Mouse (Mus musculus) c-Kit-positive CD71-negative TER-119-negative erythroid progenitor cells, embryonic 14.5 days (primary cell): ENCODE data around the gene Glcci1.

Experiments
- DNase-seq: peaks from one replicate; pipeline ENCODE4 v3.0.0-alpha.2; 2013; ENCODE audit warnings: low read depth

The Glcci1 gene

DNA sequence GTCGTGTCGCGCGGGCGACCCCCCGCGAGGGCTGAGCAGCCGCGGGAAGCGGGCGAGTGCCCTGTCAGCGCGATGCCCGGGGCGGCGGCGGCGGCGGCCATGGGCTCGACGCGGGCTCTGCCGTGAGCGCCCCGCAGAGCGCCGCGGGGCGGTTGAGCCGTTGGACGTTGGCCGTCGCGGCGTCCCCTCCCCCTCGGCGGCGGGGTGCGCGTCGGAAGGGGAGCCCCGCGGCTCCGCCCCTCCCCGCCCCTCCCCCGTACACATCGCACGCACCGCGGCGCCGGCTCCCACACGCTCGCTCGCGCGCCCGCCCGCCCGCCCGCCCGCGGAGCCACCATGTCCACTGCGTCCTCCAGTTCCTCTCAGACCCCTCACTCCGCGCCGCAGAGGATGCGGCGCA is at the start of gene Glcci1:
Glcci1 (plus strand) TSS at position 50 of the 400 bp plus-strand sequence.
- DNase-seq = no peak

DNA sequence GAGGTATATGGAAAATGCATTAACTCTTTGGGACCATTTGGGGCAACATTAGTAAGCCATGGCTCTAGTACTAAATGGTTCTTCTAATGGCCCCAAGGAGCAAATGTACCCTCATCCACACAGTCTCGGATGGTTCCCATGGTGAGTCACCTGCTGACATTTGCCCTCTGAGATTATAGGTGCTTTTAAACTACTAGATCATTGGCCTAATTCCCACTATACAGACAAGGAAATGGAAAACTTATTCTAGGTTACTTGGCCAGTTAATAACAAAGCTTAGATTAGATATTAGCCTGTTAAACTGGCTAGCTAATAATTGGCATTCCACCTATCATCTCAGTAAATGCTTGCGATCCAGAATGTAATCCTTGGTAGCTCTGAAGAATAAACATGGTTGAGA is 47.0 kb upstream of the Glcci1 start:
- no peak for DNase-seq

DNA sequence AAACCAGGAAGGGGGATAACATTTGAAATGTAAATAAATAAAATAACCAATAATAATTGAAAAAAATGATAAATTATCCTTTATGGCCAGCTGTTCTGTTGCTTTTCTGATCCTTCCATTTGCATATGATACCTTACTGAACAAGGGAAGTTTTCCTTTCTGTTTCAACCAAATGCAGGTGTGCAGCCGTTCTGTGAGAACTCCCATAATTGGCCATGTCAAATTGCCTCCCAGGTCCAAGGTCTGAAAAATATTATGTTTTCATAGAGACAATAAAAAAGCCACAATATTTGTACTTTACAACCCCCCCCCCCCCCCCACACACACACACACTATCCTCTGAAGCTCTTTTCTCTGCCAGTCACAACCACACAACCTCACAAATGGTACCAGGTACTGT is 44.0 kb upstream of the Glcci1 start:
- DNase-seq = no peak

DNA sequence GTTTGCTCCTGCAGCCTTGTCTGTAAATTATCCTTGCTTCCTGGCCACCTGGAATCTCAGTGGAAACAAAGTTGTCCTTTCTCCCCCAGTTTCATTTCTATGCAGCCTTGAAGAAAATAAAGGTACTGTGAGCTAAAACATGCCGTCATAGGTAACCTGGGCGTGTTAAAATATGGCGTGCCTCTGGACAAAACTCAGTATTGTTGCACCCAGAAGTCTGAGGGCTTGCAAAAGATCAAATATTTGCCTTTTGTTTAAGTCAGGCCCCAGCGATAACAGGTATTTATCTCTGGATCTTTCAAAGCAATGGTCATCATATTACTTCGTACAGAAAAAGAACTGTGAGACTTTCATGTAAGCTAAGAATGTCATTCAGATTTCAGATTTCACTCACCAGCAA is 43.4 kb upstream of the Glcci1 start:
- DNase-seq = no peak

DNA sequence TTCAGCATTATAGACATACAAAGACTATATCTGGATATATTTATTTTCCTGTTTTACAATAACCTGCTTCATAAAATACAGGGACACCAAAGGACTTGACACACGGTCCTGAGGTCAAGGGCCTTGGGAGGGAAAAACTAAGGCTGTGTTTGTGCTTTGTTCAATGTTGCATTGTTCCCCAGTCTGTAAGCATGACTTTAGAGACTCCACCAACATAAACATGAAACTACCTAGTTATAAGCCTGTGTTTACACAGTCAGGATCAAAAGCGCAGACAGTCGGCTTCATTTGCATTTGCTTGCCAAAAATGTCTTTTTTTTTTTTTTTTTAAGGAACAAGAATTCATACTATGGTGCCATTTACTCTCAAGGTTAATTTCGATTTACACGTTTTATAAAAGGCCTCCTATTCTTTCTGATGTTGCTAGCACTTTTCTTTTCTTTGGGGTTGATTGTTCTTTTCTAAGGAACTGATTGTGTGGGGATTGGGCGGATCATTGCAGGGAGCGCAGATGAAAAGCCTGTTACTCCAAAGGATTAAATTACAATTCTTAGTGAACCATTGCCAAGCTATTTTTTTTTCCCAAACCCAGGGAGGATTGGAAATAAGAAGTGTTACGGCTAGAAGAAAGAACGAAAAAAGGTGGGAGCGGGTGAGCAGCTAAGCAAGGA is 41.6 kb upstream of the Glcci1 start:
- DNase-seq = no peak

DNA sequence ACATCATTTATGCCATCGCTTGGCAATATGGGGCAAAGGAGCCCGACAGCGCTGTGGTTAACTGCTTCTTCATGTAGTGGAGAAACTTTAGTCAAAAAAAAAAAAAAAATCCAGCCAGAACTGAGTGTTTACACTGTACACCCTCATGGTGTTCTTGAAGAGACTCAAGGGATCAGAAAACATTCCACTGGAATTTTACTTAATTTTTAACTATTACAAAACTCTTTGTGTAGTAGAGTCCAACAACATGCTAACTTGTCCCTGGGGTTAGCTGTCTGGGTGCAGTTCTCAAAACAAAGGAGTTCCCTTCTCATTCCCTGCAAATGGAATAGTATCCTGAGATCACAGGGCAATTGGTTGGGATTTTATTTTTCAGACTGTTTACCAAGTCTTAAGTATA is 39.5 kb upstream of the Glcci1 start:
- DNase-seq = no peak

DNA sequence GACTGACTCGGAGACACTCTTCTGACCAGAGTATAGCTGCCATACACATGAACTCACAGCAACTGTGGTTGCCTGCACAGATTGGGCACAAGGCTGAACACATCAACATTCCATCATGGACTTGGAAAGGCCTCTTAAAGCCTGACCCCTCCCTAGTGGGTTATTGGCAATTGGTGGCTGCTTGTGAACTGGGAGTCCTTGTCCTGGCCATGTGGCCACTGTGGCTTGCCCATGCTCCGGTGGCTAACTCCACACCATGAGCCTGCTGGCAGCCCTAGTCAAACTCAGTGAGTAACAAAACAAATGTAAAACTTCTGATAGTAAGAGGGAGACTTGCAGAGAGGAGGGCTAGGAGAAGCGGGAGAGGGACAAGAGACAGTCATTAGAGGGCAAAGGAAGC is 37.3 kb upstream of the Glcci1 start:
- DNase-seq = no peak

DNA sequence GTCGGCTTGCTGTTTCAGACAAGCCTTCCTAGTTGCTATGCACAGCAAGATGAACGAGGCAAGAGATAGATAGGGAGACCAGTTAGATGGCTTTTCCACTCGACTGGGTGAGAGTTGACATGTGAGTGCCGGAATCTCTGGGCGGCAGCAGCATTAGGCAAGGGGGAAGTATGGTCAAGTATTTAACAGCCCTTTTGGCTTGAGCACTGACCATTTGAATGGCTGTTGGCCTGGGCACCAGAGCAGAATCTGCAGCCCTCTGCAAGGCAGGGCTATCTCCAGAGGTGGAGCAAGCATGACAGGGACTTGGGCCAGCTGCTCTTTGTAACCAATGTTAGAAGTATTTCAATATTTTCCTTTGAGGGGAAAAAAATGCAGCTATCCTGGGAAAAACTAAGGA is 36.5 kb upstream of the Glcci1 start:
- no peak for DNase-seq

DNA sequence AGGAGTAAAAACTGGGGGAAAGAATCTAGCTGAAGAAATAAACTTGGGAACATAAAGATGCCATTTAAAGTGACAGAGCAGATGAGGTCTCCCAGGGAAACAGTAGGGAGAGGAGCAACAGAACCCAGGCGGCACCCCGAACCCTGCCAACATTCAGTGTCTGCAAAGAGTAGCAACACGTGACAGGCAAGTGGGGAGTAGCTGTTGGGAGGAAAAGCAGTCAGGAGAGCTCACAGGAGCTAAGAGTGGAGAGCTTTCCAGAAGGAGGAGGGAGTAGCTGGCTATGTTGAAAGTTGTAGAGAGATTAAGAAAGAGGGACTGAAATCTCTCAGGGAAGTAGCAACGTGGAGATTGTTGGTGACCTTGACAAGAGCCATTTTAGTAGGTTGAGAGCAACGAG is 35.9 kb upstream of the Glcci1 start:
- no peak for DNase-seq

DNA sequence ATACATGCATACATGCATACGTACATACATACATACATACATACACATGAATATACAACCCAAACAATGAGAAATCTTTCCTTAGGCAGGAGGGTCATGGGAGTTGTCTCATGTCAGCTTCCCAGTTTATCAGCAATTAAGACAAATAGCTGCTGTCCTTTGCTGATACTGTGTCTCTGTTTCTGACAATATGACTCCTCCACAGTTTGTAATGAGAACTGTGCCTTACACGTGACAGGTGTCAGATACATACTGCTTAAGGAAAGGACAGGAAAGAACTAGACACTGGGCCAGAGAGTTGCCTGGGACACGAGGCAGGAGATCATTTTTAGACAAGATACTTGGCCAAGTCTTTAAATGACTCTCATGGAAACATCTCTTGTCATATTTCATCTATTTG is 35.1 kb upstream of the Glcci1 start:
- no peak for DNase-seq

DNA sequence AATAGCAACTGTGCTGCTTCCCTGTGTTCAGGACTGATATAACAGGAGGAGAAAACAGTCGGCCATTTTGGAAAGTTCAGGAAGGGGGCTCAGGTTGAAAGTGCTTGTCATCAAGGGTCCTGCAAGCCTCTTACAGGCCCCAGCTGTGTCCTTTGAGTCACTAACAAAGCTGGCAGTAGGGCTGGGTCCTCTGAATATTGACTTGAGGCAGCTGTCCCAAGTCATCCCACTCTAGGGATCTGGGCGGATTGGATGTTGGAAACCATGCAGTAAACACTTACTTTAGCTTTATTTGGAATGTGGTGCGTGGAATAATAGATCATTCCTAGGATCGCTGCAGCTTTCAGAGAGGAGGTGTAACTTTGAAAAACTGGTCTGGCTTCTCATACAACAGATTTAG is 34.6 kb upstream of the Glcci1 start:
- DNase-seq = no peak

DNA sequence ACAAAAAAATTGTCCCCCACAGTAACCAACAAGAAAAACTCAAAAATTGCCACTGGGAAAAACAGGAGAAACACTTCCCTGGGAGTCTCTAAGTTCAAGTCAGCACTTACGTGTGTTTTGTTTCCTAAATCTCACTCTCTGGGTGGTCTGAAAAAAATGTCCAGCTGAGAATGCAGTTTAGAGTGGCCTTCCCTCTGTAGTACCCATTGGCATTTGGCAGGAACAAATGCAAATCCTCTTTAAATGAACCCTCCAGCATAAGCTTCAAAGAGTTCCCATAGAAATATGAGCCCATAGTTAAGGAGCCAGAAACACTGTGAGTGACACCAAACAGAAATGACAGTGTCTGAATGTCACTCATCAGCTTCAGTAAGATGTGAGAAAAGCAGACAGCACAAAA is 30.2 kb upstream of the Glcci1 start:
- no peak for DNase-seq

DNA sequence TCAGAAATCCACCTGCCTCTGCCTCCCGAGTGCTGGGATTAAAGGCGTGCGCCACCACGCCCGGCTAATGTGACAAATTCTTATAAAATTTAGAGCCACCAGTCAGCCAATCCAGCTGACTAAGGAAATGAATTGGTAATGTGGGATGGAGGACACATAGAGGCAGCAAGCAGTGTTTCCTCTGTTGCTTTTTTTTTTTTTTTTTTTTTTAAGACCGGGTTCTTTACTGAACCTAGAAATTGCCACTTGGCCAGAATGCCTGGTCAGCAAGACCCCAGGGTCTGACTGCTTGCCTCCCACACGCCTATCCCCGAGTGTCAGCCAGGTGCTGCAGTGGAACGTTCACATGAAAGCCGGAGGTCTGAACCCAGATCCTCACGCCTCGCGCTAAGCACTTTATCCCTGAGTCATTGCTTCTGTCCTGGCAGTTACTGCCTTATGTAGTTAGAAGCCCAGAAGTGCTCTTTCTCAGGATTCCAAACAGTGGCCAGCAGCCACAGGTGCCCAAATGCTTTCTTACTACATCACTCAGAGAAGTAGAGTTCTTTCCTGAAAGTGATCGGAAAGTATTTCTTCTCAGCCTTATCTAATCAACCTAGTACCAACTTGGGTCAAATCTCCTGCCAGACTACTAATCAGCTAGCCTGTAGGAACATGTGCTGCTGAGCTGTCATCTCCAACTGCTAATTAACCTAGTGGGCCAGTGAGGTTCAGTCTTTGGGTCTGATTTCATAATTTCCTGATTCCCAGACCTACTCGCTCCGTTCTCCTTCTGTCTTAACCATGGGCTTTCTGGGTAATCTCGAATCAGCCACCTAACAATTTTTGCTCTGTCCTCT is 24.7 kb upstream of the Glcci1 start:
- DNase-seq = no peak

DNA sequence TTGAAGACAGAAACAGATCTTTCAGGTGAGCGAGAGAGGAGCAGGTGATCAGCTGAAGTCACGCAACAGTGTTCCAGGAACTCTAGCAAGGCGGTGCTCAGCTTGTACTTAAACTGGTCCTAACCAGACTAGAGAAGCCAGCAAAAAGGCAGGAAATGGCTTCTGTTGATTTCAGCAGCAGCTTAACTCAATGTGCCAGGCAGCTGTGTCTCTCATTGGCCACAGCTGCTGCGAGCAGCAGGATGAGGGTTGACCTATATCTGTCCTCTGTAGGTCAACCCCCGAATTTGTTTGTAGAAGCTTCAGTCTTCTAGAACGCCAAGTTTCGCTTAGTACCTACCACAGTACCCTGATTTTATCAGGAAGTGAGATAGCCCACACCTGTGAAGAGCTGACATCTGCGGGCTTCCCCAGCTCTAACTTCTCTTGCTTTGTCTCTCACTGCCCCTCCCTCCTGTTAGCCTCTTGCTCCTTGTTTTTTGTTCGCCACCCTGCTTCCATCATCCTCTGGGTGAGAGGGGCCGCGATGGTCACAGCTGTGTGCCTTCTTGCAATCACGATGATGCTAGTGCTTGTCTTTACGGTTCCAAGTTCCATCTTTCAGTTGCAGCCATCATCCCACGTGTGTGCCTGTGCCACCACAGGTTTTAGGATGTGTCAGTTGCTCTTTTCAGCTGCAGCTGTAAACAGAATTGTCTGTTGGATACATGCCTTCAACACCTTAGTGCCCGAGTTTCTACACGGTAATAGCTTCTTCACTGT is 23.8 kb upstream of the Glcci1 start:
- no peak for DNase-seq

DNA sequence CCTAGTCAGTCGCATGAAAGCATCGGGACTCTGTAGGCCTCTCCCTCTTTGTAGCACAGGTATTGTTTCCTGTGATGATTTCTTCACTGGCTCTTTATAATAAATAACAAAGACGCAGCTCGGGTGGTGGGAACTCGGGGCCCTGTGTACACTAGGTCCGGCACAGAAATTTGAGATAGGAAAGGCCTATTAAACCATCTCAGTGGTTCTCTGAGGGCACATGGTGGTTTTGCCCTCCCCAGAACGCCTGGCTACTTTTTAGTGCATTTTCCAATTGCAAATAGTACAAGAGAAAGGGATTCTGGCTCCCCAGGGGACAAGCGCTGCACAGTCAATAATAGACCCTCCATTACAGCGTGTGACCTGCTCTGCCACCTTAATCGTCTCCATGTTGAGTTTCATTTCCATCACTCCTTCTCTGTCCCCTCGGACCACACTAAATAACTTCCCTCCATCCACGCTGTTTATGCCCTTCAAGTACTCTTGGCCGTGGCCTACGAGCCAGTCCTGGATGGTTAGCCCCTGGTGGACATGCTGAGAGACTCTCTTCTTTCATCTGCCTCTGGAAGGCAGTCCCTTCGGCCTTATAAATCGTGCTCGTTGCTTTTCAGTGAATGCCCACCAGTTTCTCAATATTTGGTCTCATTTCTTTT is 22.9 kb upstream of the Glcci1 start:
- DNase-seq = no peak

DNA sequence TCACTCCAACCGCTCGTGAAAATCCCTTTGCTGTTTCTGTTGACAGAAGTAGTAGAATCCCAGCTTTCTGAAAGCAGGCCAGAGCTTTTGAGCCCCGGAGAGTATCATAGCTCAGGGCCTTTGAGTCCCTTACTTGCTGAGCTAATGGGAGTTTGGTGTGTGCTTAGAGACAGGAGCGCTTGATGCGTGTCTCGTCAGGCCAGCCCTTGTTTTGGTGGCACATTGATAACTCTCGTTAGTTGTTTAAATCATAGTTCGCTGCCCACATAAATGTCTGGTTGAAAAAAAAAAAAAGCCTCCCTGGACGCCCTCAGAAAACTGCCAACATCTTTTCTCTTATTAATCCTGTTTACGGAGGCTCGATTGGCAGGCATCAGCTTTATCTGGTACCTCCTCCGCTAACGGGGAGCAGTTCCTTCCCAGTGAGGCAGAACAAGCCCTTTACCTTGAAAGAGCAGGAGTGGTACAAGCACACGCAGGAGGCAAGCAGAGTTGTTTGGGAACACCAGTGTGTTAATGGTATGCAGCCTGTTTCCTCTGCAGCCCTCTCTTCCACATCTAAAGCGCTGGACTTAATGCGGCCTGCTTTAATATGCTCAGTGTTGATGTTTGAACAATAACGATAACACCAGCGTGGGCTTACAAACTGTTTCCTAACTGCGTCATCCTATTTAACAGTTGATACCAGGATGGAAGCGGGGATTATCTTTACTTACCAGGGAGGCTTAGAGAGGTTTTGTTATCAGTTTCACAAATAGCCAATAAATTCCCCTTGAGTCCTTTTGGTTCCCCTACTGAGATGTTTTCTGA is 22.2 kb upstream of the Glcci1 start:
- DNase-seq = no peak

DNA sequence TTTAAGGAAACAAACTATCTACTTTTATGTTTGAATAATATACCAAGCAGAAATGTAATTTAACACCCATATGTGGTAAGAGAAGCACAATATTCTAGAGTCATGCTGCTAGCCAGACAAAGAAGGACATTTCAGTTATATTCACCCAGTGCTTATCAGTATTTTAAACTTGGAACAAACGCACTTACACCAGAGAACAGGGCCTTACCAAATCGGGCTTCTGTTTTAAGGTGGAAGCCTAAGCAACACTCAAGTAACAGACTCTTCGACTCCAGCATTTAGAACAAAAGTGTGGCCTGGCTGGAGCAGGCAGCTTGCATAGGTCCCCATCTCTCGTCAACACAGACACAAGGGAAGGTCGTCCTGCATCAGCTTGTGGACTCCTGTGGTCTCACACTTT is 21.2 kb upstream of the Glcci1 start:
- DNase-seq = no peak

DNA sequence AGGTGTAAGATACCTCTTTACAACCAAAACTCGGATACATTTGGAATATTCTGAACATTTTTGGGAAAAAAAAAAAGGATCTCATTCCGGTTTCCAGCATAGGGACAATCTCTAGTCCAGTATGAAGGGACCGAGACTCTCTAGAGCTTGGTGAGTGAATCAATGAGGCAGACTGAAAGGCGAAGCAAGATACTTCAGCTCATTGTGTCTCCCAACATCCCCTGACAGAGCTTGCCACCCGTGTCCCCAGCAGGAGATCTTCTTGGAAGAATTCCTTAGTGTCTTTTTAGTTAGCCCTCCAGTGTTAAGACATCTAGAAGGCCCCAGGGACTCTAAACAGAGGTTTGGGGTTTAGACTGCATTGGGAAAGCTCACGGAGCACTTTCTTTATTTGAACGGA is 20.1 kb upstream of the Glcci1 start:
- DNase-seq = no peak

DNA sequence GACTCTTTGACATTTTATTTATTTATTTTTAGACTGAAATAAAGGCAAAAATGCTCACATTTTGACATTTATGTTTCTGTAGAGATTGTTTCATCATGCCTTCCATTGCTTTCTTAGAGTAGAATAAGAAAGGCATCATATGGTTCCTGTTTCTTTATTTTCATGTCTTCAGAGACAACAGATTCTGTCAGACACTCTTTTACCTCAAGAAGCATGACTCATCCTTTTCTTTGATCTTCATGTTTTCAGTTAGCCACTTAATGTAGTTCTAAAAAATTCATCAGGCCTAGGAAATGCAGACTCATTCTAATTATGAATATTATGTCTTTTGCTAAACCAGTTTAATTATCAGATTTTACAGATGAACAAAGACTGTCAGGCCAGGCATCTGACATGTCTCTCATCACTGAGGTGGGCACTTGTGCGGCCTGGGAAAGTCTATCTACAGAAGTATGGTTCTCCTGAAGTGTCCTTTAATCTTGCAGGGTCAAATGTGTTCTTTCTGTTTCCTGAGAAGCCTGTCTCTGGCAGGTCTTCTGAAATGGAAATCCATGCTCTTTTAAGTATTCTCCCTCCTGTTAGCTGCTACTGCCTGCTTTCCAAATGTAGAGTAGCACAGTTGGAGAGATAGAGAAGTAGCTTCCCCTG is 19.3 kb upstream of the Glcci1 start:
- no peak for DNase-seq

DNA sequence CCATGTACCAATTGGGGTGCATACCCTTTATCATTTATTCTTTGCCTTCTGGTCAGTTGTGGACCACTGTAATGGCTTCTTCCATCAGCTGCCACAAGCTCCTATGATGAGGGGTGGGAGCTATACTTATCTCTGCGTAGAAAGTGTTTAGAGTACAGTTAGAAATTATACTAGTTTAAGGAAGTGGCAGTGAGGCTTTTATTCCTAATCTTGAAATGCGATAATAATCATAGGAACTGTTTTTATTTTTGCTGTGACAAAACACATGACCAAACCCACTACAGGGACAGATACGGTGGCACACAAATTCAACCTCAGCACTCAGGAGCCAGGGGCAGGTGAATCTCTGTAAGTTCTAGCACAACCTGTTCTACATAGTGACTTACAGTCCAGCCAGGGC is 17.2 kb upstream of the Glcci1 start:
- no peak for DNase-seq
